Mouse (Mus musculus) lung, postnatal 0 days (tissue): ENCODE results near the gene Tmem145.

Experiments used
- CTCF ChIP-seq: IDR thresholded peaks from 2 replicates; pipeline ENCODE4 v1.5.1; 2016; ENCODE audit warnings: antibody characterized with exemption, mild to moderate bottlenecking
- EP300 ChIP-seq: IDR thresholded peaks from 2 replicates; pipeline ENCODE4 v1.6.1; 2016; ENCODE audit warnings: antibody characterized with exemption, mild to moderate bottlenecking, control low read depth

DNA sequence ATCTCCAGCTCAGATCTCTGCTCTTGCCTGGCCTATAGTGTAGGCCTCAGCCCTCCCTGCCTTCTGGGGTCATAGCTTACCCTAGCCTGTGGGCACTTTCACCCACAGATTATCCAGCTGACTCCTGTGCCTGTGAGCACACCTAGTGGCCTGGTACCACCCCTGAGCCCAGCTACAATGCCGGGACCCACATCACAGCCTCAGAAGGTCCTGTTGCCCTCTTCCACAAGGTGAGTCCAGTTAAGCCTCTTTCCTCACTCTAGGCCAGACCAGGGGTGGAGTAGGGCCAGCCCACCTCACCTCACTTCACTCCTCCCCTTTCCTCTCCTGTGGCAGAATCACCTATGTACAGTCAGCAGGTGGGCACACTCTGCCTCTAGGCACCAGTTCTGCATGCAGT is 15.4 kb upstream of the Tmem145 start:
- no peak for TF ChIP-seq CTCF
- no peak for TF ChIP-seq EP300
